In the genomic region with DNA sequence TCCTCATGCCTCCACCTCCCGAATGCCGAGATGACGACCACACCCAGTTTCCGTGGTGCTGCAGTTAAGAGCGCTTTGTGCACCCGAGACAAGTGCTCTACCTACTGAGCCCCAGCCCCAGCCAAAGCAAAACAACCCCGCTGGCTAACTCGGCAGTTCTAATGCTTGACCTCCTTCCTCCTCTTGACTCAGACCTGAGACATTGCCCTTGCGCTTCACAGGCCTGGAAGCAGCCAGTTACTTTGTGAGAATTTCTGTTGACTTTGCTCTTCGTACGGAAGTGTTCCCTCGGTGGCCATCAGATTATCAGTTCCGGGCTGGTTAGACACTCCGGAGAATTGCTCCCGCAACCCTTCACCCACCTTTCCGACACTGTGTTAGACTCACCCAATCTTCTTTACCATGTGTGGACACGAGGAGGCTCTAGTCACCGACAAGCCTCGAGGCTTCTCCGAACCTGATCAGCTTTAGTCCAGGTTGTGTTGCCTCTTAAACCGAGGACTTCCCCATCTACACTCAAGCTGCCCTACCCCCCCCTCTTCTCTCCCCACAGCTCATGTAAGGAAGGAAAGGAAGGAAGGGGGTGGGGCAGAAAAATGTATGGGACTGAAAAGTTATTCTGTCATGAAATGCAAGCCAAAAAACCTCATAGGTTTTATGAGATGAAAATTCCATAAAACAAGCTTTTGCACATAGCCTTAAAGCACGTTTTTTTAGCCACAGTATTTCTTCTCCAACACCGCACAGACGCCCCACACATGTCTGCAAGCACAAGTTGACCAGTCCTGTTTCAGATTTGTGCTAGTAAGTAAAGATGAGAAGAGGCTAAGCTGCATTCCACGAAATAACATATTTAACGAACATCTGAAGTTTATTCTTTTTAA, we compare ENCODE assay signal across 7 mouse cellular contexts. TPM values are rescaled to one million over a fixed set of nuclear protein-coding genes. Genes with fewer than 3 reads are reported as not detected.
DNase-seq lines count a peak whose midpoint lies in the region; ATAC-seq and TF ChIP-seq lines count a peak whose summit lies in the region.

No protein-coding gene starts in this region.

- H3K27me3 ChIP-seq in heart, postnatal 0 days (ENCODE audit: control insufficient read depth, insufficient read depth, low read length), result no peaks in the 10 kb centered on the region
- no peaks in the 10 kb centered on the region for H3K27me3 ChIP-seq in liver, embryonic 16.5 days (ENCODE audit: control insufficient read depth, insufficient read depth, low read depth, low read length)
- H3K27me3 ChIP-seq in stomach, embryonic 14.5 days (ENCODE audit: control insufficient read depth, insufficient read depth, low read length), result no peaks in the 10 kb centered on the region

- H3K4me1 ChIP-seq in heart, postnatal 0 days (ENCODE audit: control insufficient read depth, insufficient read depth), result 0 out of 2 replicates have a peak, but pooled peaks cover 3% of the 10 kb centered on the region
- H3K4me1 ChIP-seq in liver, embryonic 16.5 days (ENCODE audit: control insufficient read depth, low read depth, low read length), result peaks cover 25% of the 10 kb centered on the region
- peaks cover 25% of the 10 kb centered on the region; the same call in 1 of the 2 replicates for H3K4me1 ChIP-seq in stomach, embryonic 14.5 days (ENCODE audit: control insufficient read depth, insufficient read depth, low read length)

- peak overlapping the region; percentile 73 for H3K27ac ChIP-seq in heart, postnatal 0 days (ENCODE audit: low read depth)
- H3K27ac ChIP-seq in liver, embryonic 16.5 days (ENCODE audit: low read length), result peak overlapping the region; percentile 85
- H3K27ac ChIP-seq in stomach, embryonic 14.5 days (ENCODE audit: low read length), result peak overlapping the region; percentile 67; the same call in 1 of the 2 replicates

- peak overlapping the region; percentile 38 for H3K4me3 ChIP-seq in heart, postnatal 0 days (ENCODE audit: low read depth, low read length)
- H3K4me3 ChIP-seq in liver, embryonic 16.5 days (ENCODE audit: low read depth, low read length), result peak overlapping the region; percentile 67
- H3K4me3 ChIP-seq in stomach, embryonic 14.5 days (ENCODE audit: low read depth, low read length), result no peak overlapping the region

- no peak for TF ChIP-seq EP300 in heart, postnatal 0 days (IDR thresholded peaks at IDR 0.05; ENCODE audit: low read depth)

- H3K36me3 ChIP-seq in heart, postnatal 0 days (replicated peaks; ENCODE audit: control insufficient read depth, insufficient read depth, low read length), result no peaks in the 10 kb centered on the region
- no peaks in the 10 kb centered on the region for H3K36me3 ChIP-seq in liver, embryonic 16.5 days (ENCODE audit: control insufficient read depth, insufficient read depth)
- H3K36me3 ChIP-seq in stomach, embryonic 14.5 days (ENCODE audit: control insufficient read depth, insufficient read depth, low read length), result no peaks in the 10 kb centered on the region; the same call in 1 of the 2 replicates

- peak; percentile 28 to 43 for DNase-seq in CD8-positive naive resting alpha-beta T cell, adult 2 months (ENCODE audit: low read depth in 2 of 2, low spot score in 2 of 2)
- DNase-seq in WW6 (ENCODE audit: low read depth, low spot score), result peak; percentile 57
- peak; percentile 34 for DNase-seq in heart, postnatal 0 days (ENCODE audit: low spot score)
- DNase-seq in urinary bladder, postnatal 14 days (ENCODE audit: low spot score), result no peak
- no peak for DNase-seq in adrenal gland, postnatal 25 days

- H3K9ac ChIP-seq in heart, postnatal 0 days (replicated peaks; ENCODE audit: low read depth, low read length), result no peak overlapping the region; the same call in 1 of the 2 replicates
- H3K9ac ChIP-seq in liver, embryonic 16.5 days (ENCODE audit: low read depth, low read length), result peak overlapping the region; percentile 75
- no peak overlapping the region for H3K9ac ChIP-seq in stomach, embryonic 14.5 days (replicated peaks; ENCODE audit: low read depth, low read length)

- peak; percentile 53 for ATAC-seq in heart, postnatal 0 days (ENCODE audit: insufficient read depth, low read depth)
- peak; percentile 84 for ATAC-seq in liver, embryonic 16.5 days (ENCODE audit: low read depth)
- ATAC-seq in stomach, embryonic 14.5 days (ENCODE audit: insufficient number of reproducible peaks, insufficient read depth, low FRiP score, low read depth), result no peak

- no peaks in the 10 kb centered on the region for H3K9me3 ChIP-seq in heart, postnatal 0 days (replicated peaks; ENCODE audit: control insufficient read depth, low read length)
- no peaks in the 10 kb centered on the region for H3K9me3 ChIP-seq in liver, embryonic 16.5 days (replicated peaks; ENCODE audit: control insufficient read depth, low read length)
- H3K9me3 ChIP-seq in stomach, embryonic 14.5 days (ENCODE audit: control insufficient read depth, low read depth, low read length), result no peaks in the 10 kb centered on the region

- H3K4me2 ChIP-seq in heart, postnatal 0 days (ENCODE audit: low read depth, low read length), result peak overlapping the region; percentile 49
- H3K4me2 ChIP-seq in liver, embryonic 16.5 days (ENCODE audit: low read depth, low read length), result peak overlapping the region; percentile 82
- peak overlapping the region; percentile 28 for H3K4me2 ChIP-seq in stomach, embryonic 14.5 days (replicated peaks; ENCODE audit: low read depth, low read length)

- TF ChIP-seq CTCF in heart, postnatal 0 days (IDR thresholded peaks at IDR 0.05; ENCODE audit: low read depth), result no peak

- WGBS in heart, postnatal 0 days, result 53% methylated on average over 26 of the region's 26 CpGs
- 10% methylated on average over 26 of the region's 26 CpGs for WGBS in liver, embryonic 16.5 days (ENCODE audit: insufficient replicate concordance)
- WGBS in stomach, embryonic 14.5 days, result 61% methylated on average over 26 of the region's 26 CpGs

RNA-seq across cellular contexts. Expression of a gene that starts 44.1 kb away (rescaled TPM):
- total RNA-seq in heart, postnatal 0 days (2014; rRNA removed; ENCODE audit: low replicate concordance), result 1.7 and 20.3 TPM in 2 replicates
- polyA plus RNA-seq in heart, postnatal 0 days (2015; fragmentation: Nextera tagmentation; extraction: Ambion mirVana), result 2.9 and 3.1 TPM in 2 replicates
- 3.2 and 4.1 TPM in 2 replicates for polyA plus RNA-seq in liver, embryonic 16.5 days (2015; fragmentation: Nextera tagmentation; extraction: Ambion mirVana)
- 11.5 and 12.0 TPM in 2 replicates for polyA plus RNA-seq in stomach, embryonic 14.5 days (2014; fragmentation: Nextera tagmentation; extraction: Ambion mirVana)
- total RNA-seq in adrenal gland, postnatal 25 days (2021), result 14.9 and 17.0 TPM in 2 replicates

Comparison
In these comparisons a context has a peak if more than half of its experiments do, and no peak if none do; other contexts are left out.
1. DNase-seq: peak in CD8-positive naive resting alpha-beta T cell, adult 2 months (2 of 2), WW6 (single experiment) and heart, postnatal 0 days (single experiment); none in urinary bladder, postnatal 14 days (single experiment) and adrenal gland, postnatal 25 days (single experiment).
2. H3K4me2 ChIP-seq: peak in every context shown above with its lines; median percentile 82 in liver, embryonic 16.5 days; 49 in heart, postnatal 0 days; 28 in stomach, embryonic 14.5 days.
3. Peak in every context shown above with its lines, with median percentiles within 50 percentile points of each other: H3K27ac ChIP-seq.